Mouse (Mus musculus) spleen, adult 2 months (tissue): Measurements from ENCODE around the gene Fgfbp3.

Source experiments
- CTCF ChIP-seq: fragments of 200-500 bp; IDR thresholded peaks from 2 replicates; pipeline ENCODE4 v1.5.1; 2011; ENCODE audit warnings: mild to moderate bottlenecking, inconsistent platforms; ENCODE audit not compliant: insufficient read depth, insufficient read length, insufficient replicate concordance; ENCODE audit errors: extremely low read depth
- POLR2A ChIP-seq: fragments of 200-500 bp; IDR thresholded peaks from 2 replicates; pipeline ENCODE4 v1.6.1; 2011; ENCODE audit warnings: low read depth, low read length, inconsistent platforms

DNA sequence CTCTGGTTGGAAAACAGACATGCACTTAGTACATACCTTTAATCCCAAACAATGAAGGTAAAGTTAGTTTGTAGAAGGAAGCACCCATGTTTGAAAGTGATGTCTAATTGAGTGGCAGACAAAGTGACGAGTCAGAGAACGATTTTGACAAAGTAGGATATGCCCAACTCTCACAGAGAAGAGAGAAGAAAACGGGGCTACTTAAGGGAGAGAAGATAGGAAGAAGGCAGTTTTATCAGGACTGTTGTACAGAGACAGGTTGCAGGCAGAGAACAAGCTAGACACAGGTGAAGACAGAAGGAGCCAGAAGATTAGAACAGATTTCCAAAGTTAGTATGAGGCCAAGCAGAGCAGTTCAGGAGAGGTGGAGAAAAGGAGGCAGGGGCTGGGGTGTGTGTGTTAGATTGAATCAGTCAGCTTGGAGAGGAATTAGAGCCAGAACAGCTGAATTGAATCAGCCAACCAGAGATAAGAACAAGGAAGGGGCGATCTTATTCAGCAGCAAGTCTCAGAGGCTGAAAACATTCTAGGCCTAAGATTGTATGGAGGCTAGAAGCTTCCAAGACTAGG lies 34.3 kb upstream of the Fgfbp3 start:
- TF ChIP-seq CTCF (no peak), POLR2A (no peak)
